Mouse (Mus musculus): ENCODE data around the gene Skap1. TPM values are rescaled to one million over a fixed set of nuclear protein-coding genes. Genes with fewer than 3 reads are reported as not detected.

The Skap1 gene
- polyA plus RNA-seq, 1 experiment from 2014 or later, result 2.5 TPM

- WGBS, result 72% methylated on average over 7 of the region's 7 CpGs
- Histone ChIP-seq H3K4me1 (peaks cover 34% of the 10 kb centered on the region), H3K36me3 (ENCODE audit: poor library complexity, severe bottlenecking) (no peaks in the 10 kb centered on the region), H3K27ac (peak overlapping the region; percentile 42; the same call in 1 of the 2 replicates), H3K4me2 (no peak overlapping the region), H3K9me3 (replicated peaks) (no peaks in the 10 kb centered on the region), H3K27me3 (no peaks in the 10 kb centered on the region), H3K4me3 (no peak overlapping the region), H3K9ac (no peak overlapping the region)
- no peak for ATAC-seq
Measured at GRCm38 (mm10) chr11:96644969-96645368, 180.6 kb downstream of the Skap1 start.

GRCm38 (mm10) chr11:96645538-96646037 lies 181.2 kb downstream of the Skap1 start:
- Histone ChIP-seq H3K36me3 (ENCODE audit: poor library complexity, severe bottlenecking) (no peaks in the 10 kb centered on the region), H3K27ac (peak overlapping the region; percentile 52; the same call in 1 of the 2 replicates), H3K4me3 (no peak overlapping the region), H3K9ac (no peak overlapping the region), H3K4me2 (peak overlapping the region; percentile 1; the same call in 1 of the 2 replicates), H3K9me3 (replicated peaks) (no peaks in the 10 kb centered on the region), H3K4me1 (peaks cover 34% of the 10 kb centered on the region), H3K27me3 (no peaks in the 10 kb centered on the region)
- peak; percentile 67 for ATAC-seq
- 48% methylated on average over 10 of the region's 10 CpGs for WGBS

DNA sequence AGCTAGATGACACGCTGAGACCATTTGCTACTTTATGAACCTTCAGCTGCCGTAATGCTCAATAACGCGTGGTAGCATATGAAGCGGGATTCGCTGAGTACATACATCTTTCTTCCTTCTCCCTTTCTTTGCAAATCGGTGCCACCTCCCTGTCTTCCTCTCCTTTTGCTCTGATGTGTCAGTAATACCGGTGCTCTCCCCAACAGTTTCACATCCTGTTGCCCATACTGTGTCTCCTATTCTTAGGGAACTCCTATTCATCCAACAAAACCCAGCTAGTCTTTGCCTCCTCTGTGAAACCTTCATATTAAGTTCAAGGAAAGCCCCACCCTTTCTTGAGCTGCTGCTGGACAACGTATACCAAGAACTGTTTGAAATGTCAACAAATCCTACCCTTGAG lies 187.5 kb downstream of the Skap1 start:
- Histone ChIP-seq H3K36me3 (ENCODE audit: poor library complexity, severe bottlenecking) (no peaks in the 10 kb centered on the region), H3K4me3 (no peak overlapping the region), H3K4me2 (no peak overlapping the region), H3K27me3 (no peaks in the 10 kb centered on the region), H3K27ac (no peak overlapping the region), H3K9me3 (replicated peaks) (no peaks in the 10 kb centered on the region), H3K9ac (no peak overlapping the region), H3K4me1 (peaks cover 12% of the 10 kb centered on the region)
- 89% methylated on average over 9 of the region's 9 CpGs for WGBS
- no peak for ATAC-seq

DNA sequence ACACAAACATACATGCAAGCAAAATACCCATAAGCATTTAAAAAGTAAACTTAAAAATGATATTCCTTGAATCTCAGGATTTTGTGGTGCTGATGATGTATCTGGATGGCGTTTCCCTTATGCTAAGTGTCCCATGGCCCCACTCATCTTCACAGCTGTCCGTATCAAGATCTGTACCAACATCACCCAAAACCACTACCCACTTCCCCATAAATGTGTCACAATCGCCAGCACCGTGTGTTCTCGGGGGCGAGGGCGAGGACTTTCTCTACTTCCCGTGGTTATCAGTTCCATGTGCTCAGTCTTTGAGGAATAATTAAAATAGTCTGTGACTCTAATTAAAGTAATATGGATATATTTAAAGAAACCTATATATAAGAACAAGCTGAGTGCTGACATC lies 189.5 kb downstream of the Skap1 start:
- 89% methylated on average over 8 of the region's 8 CpGs for WGBS

GRCm38 (mm10) chr11:96658420-96658819 lies 194.0 kb downstream of the Skap1 start:
- Histone ChIP-seq H3K9ac (no peak overlapping the region), H3K27me3 (no peaks in the 10 kb centered on the region), H3K4me2 (no peak overlapping the region), H3K4me1 (no peaks in the 10 kb centered on the region), H3K36me3 (ENCODE audit: poor library complexity, severe bottlenecking) (no peaks in the 10 kb centered on the region), H3K27ac (no peak overlapping the region), H3K9me3 (replicated peaks) (no peaks in the 10 kb centered on the region), H3K4me3 (no peak overlapping the region)
- 93% methylated on average over 1 of the region's 1 CpGs for WGBS
- no peak for ATAC-seq

More for the DNA sequence above, 189.5 kb downstream of the Skap1 start:
- no peaks in the 10 kb centered on the region for H3K36me3 ChIP-seq (ENCODE audit: poor library complexity, severe bottlenecking)
- ATAC-seq, result no peak
- no peaks in the 10 kb centered on the region for H3K27me3 ChIP-seq
- H3K4me3 ChIP-seq, result no peak overlapping the region
- no peak overlapping the region for H3K4me2 ChIP-seq
- H3K27ac ChIP-seq, result no peak overlapping the region
- no peaks in the 10 kb centered on the region for H3K9me3 ChIP-seq (replicated peaks)
- no peaks in the 10 kb centered on the region for H3K4me1 ChIP-seq
- no peak overlapping the region for H3K9ac ChIP-seq

GRCm38 (mm10) chr11:96666924-96667323 lies 202.5 kb downstream of the Skap1 start:
- H3K9me3 ChIP-seq (replicated peaks), result no peaks in the 10 kb centered on the region
- H3K9ac ChIP-seq, result no peak overlapping the region
- ATAC-seq, result no peak
- H3K27me3 ChIP-seq, result no peaks in the 10 kb centered on the region
- H3K36me3 ChIP-seq (ENCODE audit: poor library complexity, severe bottlenecking), result no peaks in the 10 kb centered on the region
- no peak overlapping the region for H3K4me2 ChIP-seq
- no peaks in the 10 kb centered on the region for H3K4me1 ChIP-seq
- H3K27ac ChIP-seq, result no peak overlapping the region
- H3K4me3 ChIP-seq, result no peak overlapping the region
- 81% methylated on average over 3 of the region's 3 CpGs for WGBS

DNA sequence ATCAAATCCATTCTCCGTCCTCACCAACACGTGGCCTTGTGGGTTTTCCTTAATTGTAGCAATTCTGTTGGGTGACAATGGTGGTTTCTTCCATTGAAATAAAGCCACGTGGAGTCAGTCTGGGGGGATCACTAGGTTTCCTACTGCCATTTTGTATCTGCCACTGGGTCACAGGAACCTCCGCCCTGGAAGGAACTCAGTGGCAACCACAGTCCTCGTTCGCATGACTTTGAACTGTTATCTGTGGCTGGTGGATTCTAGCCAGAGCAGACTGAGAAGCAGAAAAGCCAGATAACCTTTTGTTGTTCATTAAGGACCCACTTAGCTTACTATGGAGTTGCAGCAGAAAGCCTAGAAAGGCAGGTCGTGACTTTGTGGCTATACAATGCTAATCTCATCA lies 204.0 kb downstream of the Skap1 start:
- Histone ChIP-seq H3K4me3 (no peak overlapping the region), H3K27me3 (no peaks in the 10 kb centered on the region), H3K4me1 (peaks cover under 1% of the 10 kb centered on the region; the same call in 1 of the 2 replicates), H3K9ac (no peak overlapping the region), H3K36me3 (ENCODE audit: poor library complexity, severe bottlenecking) (no peaks in the 10 kb centered on the region), H3K4me2 (no peak overlapping the region), H3K9me3 (replicated peaks) (no peaks in the 10 kb centered on the region), H3K27ac (no peak overlapping the region)
- WGBS, result 78% methylated on average over 7 of the region's 7 CpGs
- ATAC-seq, result no peak

DNA sequence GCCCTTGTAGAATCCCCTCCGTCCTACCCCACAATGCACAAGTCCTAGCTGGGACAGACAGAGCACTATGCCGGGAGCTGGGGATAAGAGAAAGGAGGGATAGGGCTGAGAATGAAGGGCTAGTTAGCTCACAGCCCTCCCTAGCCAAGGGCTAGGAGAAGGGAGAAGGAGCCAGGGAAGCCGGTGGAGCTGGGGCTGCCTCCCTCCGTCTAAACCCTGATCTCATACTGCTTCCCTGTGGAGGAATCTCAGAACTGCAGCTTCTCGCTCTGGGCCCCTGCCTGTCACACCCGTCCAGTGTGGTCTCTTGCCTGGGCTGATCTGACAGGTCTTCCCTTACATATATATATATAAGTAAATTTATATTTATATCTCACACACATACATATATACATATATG lies 209.4 kb downstream of the Skap1 start:
- peak; percentile 66; the same call in 1 of the 2 replicates for ATAC-seq
- Histone ChIP-seq H3K27me3 (0 out of 2 replicates have a peak, but pooled peaks cover 3% of the 10 kb centered on the region), H3K4me2 (peak overlapping the region; percentile 34), H3K4me1 (peaks cover 12% of the 10 kb centered on the region; the same call in 1 of the 2 replicates), H3K27ac (no peak overlapping the region), H3K9ac (no peak overlapping the region), H3K36me3 (ENCODE audit: poor library complexity, severe bottlenecking) (no peaks in the 10 kb centered on the region), H3K9me3 (replicated peaks) (no peaks in the 10 kb centered on the region), H3K4me3 (no peak overlapping the region)
- 5% methylated on average over 6 of the region's 6 CpGs for WGBS

DNA sequence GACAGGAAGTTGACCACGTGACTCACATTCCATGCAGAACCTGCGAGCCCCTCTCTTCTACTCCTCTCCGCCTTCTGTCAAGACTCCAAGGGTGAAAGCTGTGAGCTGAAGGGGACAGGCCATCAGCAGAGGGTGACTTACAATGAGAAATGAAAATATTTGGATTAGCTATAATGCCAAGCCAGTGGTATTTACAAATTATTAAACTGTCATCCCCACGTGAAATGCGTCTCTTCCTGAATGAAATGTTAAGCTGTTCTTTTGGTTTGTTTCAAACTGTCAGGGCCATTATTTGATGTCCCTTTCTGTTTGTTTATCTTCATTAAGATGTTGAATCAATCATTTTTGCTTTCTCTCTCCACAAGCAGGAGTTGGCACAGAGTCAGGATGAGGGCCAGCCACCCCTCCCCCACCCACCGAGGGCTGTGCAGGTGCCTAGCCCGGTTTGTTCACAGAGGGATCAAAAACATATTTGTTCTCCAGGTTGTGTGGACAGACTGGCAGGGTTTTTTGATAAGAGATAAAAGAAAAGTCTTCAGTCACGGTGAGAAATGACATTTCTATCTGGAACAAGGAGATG lies 210.5 kb downstream of the Skap1 start:
- H3K27ac ChIP-seq, result no peak overlapping the region
- H3K4me2 ChIP-seq, result no peak overlapping the region
- 53% methylated on average over 8 of the region's 8 CpGs for WGBS
- no peak for ATAC-seq
- H3K36me3 ChIP-seq (ENCODE audit: poor library complexity, severe bottlenecking), result no peaks in the 10 kb centered on the region
- 0 out of 2 replicates have a peak, but pooled peaks cover 4% of the 10 kb centered on the region for H3K27me3 ChIP-seq
- H3K4me3 ChIP-seq, result no peak overlapping the region
- H3K4me1 ChIP-seq, result peaks cover 12% of the 10 kb centered on the region; the same call in 1 of the 2 replicates
- H3K9me3 ChIP-seq (replicated peaks), result no peaks in the 10 kb centered on the region
- no peak overlapping the region for H3K9ac ChIP-seq

- H3K9me3 ChIP-seq (replicated peaks), result no peaks in the 10 kb centered on the region
- no peak overlapping the region for H3K4me2 ChIP-seq
- WGBS, result 86% methylated on average over 13 of the region's 13 CpGs
- H3K27ac ChIP-seq, result no peak overlapping the region
- H3K36me3 ChIP-seq (ENCODE audit: poor library complexity, severe bottlenecking), result no peaks in the 10 kb centered on the region
- ATAC-seq, result no peak
- H3K4me3 ChIP-seq, result no peak overlapping the region
- H3K27me3 ChIP-seq, result 0 out of 2 replicates have a peak, but pooled peaks cover 6% of the 10 kb centered on the region
- H3K9ac ChIP-seq, result no peak overlapping the region
- H3K4me1 ChIP-seq, result peaks cover 12% of the 10 kb centered on the region; the same call in 1 of the 2 replicates
Measured at GRCm38 (mm10) chr11:96678026-96678425, 213.6 kb downstream of the Skap1 start.

GRCm38 (mm10) chr11:96679026-96679425 lies 214.6 kb downstream of the Skap1 start:
- Histone ChIP-seq H3K27ac (no peak overlapping the region), H3K27me3 (0 out of 2 replicates have a peak, but pooled peaks cover 6% of the 10 kb centered on the region), H3K9ac (no peak overlapping the region), H3K4me3 (no peak overlapping the region), H3K9me3 (replicated peaks) (no peaks in the 10 kb centered on the region), H3K36me3 (ENCODE audit: poor library complexity, severe bottlenecking) (no peaks in the 10 kb centered on the region), H3K4me1 (0 out of 2 replicates have a peak, but pooled peaks cover 7% of the 10 kb centered on the region), H3K4me2 (no peak overlapping the region)
- 91% methylated on average over 4 of the region's 4 CpGs for WGBS
- ATAC-seq, result no peak

DNA sequence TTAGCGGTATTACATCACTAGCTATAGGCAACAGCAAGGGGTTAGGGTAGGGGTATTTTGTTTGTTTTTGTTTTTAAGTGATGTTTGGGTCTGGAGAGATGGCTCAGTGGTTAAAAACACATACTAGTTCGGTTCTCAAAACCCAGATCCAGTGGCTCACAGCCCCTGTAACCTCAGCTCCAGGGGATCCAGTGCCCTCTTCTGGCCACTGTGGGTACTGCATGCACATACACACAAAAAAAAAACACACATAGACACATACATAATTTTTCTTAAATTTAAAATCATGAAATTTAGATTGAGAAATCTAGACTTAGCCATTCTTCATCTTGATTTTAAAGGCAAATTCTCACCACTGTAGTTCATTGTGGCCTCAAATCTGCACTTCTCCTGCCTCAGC lies 221.0 kb downstream of the Skap1 start:
- Histone ChIP-seq H3K4me3 (no peak overlapping the region), H3K27me3 (no peaks in the 10 kb centered on the region), H3K27ac (no peak overlapping the region), H3K4me1 (no peaks in the 10 kb centered on the region), H3K9me3 (replicated peaks) (no peaks in the 10 kb centered on the region), H3K4me2 (no peak overlapping the region), H3K9ac (no peak overlapping the region), H3K36me3 (ENCODE audit: poor library complexity, severe bottlenecking) (no peaks in the 10 kb centered on the region)
- no peak for ATAC-seq
- WGBS, result 87% methylated on average over 2 of the region's 2 CpGs

All from forebrain, embryonic 13.5 days (tissue).